Mouse (Mus musculus) monocyte, adult 2 months (primary cell): Measurements from ENCODE around the gene Galc.

Experiments used
- DNase-seq, 2 experiments: peaks; one replicate each; pipeline ENCODE4 v3.0.0; 2022; ENCODE audit warnings: low spot score in 2 of 2, low read depth in 1 of 2

Gene Galc

DNA sequence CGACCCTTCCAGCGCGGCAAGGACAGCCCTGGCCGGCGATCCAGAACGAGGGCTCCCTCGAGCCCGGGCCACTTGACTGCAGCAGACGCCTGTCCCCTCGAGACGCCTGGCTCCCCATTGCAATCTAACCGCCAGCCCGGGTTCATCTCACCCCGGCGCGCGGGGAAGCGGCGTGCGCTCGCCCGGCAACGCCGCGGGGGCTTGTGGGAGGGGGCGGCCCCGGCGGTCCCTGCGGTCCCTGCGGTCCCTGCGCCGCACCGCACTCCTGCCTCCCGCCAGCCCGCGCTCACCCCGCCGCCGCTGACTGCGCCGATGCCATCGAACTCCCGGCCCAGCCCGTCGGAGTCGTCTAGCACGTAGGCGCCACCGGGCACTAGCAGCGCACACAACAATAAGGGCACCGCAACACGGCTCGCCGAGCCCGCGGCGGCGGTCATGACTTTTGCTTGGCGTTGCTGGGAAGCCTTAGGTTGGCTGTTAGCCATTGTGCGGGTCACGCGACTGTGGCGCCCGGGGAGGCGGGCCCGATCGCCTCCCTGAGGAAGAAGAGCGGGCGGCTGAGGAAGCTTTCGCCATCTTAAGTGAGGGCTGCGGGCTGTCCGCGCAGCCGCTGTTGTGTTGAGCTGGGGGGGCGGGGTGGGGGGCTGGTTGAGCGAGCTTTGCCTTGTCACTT, at the start of gene Galc:
Galc (minus strand) TSS at position 615 of the 673 bp plus-strand sequence.
- peak; percentile 38 to 75 for DNase-seq

DNA sequence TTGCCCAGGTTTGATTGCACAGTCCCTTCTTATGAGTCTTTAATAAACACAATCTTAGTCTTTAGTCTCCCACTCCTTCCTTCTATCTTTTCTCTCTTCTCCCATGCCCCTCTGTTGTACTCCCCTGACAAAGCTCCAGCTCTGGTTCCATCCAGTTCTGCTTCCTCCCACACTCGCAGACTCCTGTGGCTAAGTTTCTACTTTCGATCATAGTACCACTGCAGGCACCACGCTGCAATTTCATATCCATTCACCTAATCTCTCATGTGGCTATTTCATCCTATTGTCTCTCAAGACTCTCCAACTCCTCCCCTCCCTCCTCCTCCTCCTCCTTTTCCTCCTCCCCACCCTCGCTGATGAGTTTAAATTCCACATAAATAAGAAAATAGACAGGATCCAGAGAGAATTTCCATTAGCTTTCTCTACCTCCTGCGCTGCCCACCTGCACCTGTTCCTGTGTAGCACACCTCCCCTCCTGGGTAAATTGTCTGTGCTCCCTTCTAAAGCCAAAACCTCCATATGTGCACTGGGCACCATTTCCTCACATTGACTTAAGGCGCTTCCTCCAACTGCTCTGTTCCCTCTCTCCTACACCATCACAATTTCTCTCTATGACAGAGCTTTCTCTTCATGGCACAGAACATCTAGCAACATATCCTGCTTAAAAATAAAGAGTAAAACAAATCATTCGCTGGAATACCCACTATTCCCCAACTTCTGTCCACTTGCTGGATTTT, 48.1 kb upstream of the Galc start:
- DNase-seq = no peak

DNA sequence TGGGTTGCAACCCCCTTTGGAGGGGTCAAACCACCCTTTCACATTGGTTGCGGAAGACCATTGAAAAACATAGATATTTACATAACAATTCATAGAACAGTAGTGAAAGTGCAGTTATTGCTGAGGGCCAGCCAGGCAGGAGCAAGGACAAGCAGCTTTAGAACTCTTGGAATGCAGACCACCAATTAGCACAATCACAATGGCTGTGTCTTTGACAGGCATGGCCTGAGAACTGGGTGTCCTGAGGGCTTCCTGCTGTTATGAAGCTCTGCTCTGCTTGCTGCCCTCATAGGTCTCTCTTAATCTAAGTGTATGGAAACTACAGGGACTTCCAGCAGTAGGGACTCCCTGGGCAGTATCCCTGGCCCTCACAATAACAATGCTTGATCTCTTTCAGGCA, 43.8 kb upstream of the Galc start:
- DNase-seq = no peak

DNA sequence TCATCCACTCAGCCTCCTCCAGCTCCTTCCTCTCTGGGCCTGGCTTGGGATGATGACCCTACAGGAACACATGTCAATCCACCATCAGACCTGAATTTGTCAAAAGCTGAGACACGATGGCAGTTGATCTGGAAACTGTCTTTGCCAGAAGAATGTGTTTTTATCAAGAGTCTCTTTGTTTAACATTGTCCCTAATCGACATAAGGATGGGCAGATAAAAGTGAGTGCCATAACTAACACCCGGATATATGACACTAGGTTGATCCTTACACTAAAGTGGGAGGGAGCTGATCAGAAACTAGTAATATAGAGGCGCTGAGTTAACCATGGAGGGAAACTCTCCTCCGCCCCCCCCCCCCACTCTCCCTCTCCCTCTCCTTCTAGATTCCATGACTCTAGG, 42.7 kb upstream of the Galc start:
- DNase-seq = no peak

DNA sequence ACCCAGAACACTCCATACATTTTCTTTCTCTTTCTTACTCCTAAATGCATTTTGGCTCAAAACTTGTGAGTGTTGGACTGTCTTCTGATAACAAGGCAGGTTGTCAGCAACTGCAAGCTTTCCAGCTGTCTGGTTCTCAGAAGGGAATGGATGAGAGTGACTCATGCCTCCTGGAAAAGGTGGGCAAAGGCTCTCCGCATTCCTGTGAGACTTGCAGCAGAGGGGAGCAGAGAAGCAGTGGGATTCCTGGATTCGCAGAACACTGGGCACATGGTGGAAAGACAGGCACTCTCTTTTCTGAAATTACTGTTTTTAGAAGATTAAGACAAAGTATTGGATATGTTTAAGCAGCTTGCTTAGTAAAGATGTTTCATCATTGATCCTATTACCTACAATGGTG, 35.0 kb upstream of the Galc start:
- DNase-seq = no peak

DNA sequence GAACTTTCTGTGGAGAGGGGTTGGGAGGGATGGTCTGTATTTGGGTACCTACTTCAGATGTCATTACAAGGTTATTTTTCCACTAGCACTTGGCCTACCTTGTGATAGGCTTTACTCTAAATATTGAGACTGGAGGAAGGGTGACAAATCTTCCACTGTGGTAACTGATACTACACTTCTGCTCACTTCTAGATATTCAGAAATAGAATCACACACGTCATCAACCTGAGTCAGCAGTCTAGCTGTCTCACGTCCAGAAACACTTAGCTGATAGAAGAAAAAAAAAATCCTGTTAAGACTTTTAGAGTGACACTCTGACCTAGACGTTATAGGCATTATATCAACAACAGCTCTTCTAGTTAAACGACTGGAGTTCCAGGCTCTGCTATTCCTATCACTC, 33.0 kb upstream of the Galc start:
- DNase-seq = no peak

DNA sequence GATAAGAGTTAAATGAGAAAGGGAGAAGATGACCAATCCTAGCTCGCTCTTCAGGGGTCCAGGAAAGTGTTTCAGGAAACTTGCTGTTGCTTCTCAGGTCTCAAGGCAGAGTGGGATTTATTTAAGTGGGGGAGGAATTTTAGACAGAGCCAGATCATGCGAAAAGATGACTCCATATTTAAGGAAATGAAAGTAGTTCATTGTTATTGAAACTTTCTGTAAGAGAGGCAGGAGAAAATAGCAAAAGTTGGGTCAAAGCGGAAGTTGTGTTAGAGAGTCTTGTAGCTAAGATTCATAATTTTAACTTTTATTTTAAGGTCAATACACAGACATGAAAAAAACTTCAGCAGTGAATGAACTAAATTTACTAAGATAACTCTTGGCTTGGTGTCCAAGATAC, 31.2 kb upstream of the Galc start:
- DNase-seq = no peak

DNA sequence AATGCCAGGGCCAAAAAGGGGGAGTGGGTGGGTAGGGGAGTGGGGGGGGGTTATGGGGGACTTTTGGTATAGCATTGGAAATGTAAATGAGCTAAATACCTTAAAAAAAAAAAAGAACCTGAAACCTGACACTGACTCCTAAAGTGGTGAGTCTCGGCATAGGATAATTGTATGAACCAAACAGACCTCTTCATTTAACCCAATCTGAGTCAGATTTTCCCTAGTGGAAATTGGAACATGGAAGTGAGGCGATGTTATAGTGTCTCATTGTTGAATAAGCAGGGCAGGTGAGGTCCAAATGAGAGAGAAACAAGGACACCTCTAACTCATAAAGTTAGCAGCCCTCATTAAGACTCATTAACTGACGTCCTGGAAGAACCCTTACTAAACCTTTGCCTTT, 25.2 kb upstream of the Galc start:
- DNase-seq = no peak

DNA sequence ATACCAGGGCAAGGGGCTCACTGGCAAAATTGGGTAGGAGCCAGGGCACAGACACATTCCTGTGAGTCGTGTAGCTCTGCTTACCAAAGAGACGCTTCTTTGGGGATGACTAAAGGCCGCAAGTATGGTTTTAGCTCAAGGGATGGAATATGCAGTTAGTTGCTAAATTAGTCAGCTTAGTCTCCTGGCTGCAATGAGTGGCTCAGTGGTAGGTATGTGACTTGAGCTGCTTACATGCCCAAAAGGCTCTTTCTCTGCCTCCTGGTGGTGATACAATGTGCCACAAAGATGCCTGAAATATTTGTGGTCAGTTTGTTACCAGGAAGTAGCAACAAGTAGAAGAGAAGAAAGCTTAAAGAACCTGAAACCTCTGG, 24.2 kb upstream of the Galc start:
- DNase-seq = no peak

DNA sequence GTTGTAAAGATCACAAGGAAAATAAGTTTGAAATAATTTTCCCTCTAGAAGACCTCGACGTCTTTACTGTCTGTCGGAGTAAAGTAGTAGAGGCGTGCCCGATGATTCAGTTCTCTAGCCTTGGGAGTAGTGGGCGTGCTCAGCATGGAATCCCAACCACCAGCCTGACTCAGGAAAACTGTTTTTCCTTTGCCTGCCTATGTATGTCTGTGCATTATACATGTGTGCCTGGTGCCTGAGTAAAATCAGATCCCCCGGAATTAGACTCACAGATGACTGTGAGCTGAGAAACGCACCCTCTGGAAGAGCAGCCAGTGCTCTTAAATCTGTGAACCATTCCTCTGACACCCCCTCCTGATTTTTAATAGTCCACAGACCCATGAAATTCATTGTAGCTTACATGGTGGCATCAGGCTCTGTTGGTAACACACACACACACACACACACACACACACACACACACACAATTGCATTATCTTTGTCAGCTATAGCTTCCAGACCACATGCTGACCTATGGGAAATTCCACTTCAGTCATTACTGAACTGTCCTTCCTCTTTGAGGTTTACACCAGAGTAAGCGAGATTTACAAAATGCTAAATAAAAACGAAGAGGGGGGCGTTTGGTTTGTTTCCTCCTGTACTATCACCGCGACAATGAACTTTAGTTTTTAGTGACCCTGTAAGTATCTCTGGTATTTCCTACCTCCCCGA, 23.7 kb upstream of the Galc start:
- no peak for DNase-seq

DNA sequence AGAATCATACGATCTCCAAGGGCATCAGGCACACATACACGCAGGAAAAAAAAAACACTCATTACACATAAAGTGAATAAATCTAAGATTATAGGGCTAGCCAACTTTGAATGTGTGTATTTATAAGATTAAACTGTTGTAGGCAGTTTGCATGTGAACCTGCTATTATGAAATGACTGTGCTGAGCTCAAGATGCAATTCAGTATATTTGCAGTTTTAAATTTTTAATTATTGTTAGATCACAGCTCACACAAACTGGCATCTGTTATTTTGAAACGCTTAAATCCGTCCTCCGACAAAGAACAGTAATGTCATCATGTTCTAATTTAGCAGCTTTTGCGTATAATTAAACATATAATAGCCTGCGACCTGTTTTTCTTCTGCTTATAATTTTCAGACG, 21.7 kb upstream of the Galc start:
- DNase-seq = no peak

DNA sequence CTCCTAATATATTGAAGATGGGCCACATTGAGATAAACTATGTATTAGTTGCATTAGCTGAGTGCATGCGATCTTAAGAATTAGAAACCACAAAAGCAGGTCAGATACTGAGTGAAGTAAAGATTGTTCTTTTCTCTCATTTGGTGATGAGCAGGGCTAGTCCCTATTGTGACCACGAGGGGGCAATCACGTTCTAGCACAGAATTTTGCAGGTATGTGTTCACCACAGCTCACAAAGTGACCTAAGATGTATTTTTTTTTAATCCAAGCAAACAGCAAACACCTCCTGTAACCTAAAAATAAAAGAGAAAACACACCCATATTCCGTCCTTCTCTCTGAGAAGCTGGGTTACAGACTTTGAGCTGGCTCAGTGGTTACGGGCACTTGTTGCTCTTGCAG, 21.3 kb upstream of the Galc start:
- no peak for DNase-seq

DNA sequence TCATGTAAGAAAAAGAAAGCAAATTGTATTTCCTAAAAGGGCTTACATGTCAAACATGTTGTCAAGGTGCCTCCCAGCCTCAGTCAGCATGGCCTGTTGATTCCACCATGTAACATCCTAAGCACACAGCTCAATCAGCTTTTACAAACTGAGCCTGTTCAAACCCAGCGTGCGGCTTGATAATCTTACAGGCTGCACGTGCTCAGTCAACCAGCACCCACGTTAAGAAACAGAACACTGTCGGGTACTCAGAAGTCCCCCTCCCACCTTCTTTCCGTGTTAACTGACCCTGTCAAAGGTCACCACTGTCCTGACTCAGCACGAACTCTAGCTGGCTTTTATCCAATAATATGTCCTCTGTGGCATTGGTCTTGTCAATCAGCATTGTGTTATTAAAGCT, 13.2 kb upstream of the Galc start:
- no peak for DNase-seq

DNA sequence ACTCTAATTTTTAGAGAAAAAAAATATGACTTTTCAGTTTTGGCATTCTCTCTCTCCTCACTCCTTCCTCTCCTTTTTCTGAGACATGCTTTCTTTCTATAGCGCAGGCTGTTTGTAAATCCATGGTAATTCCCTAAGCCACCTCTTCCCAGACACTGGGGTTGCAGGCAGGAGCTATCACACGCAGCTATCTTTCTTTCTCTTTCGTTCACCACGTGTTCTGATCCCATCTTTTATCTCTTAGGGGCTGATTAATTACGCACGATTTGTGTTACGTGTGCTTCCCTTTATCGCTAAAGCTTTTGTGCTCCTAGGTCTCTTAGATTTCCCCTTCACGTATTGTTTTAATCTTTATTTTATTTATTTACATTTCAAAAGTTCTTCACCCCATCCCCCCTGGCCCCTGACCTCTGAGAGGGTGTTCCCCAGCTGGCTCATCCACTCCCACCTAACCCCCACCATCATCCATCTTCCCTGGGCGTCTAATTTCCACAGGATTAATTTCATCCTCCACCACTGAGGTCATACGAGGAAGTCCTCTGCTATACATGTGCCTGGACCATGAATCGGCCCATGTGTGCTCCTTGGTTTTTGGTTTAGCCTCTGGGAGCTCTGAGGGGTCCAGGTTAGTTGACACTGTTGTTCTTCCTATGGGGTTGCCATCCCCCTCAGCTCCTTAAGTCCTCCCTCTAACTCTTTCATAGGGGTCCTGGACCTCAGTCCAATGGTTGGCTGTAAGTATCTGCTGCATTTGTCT, 11.7 kb upstream of the Galc start:
- no peak for DNase-seq

DNA sequence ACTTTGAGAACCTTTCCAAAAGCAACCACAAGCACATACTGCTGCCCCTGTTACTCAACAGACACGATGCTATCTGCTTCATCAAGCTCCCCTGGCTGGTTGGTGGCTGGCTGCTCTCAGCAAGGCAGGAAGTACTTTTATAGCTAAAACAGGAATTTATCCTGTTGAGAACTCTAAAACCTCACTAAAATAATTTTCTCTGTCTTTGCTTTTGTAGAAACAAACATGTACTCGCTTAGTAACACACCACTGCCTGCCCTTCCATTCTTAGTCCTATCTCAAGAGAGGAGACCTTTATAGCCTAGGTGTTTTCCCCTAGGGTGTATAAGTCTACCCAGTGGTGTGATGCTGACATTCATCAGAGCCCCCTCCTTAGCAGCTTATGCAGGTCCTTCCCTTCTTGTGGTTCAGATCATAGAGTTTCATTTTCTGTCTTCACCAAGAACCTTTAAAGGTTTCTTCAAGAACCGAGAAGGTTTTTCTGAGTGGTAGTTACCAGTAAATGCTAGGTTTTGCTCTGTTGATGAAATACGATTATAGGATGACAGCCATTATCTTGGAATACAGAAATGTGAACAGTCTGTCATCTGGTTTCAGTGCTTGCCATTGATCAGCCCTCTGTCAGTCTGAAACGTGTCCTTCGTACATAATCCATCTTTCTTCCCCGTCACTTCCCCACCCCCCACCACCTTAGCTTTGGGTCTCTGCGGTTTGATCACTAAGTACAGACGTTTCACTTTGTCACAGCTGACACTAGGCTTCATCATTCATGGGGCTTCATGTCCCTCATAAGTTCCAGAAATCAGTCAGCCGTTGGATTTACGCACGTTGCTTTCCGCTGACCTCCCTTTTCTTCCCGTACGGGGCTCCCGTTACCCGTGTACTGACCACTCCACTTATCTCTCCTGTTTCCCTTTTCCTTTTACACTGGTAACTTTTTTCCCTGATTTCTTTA, 10.8 kb upstream of the Galc start:
- DNase-seq = no peak

DNA sequence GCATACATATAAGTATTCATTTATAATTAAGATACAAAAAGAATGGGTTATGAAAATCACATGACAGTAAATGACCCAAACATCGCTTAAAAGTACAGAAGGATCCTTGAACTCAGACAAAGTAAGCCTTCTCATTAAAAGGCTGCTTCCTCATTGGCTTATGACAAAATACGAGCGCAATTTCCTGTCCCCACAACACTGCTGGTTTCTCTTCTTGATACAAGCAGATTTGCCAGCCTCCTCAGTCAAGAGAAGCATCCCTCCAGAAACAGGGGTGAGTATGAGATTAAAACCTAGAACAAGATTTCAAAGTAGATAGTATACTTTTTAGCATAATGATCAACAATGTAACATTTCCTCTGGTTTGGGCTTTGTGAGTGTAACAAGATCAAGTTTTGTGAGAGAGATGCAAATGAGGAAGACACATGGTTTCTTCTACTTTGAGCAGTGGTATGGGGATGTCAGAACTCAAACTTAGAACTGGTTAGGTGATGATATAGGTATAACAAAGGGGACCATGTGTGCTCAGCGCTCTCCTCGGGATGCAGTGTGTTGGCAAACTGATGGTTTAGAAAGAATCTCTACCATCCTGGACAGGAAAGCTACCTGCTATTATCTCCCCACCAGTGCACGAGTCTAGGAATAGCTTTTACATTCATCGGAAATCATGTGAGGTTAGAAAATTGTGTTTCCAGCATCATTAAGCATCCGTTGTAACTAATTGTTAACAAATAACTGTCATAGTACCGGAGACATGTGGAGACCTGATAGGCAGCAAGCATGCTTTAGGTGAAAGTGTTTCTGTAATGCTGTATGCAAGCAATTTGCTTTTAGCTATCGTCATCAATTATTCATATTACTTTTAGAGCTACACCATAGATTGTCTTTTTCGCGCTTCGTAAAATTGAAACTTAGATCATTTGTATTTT, 9.4 kb upstream of the Galc start, which contains the start of gene Gpr65:
Gpr65 (plus strand) TSS at position 195 of the 929 bp plus-strand sequence.
- DNase-seq = no peak

DNA sequence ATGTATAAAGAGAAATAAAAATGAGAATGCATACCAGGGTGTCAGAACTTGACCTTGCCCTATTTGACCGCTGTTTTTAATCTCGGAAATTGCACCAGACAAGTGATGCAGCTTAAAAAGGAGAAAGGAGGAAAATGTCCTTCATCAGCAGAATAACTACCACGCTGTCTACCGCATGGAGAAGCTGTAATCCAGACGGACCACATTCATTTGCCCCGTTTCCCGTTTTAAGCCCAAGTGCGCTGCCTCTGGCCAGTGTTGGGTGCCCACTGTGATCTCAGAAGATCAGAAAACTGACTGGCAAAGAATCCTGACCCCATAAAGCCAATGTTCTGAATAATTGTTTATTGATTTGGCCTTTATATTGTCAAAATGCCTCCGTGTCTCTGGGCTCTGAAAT, 6.4 kb upstream of the Galc start:
- no peak for DNase-seq

DNA sequence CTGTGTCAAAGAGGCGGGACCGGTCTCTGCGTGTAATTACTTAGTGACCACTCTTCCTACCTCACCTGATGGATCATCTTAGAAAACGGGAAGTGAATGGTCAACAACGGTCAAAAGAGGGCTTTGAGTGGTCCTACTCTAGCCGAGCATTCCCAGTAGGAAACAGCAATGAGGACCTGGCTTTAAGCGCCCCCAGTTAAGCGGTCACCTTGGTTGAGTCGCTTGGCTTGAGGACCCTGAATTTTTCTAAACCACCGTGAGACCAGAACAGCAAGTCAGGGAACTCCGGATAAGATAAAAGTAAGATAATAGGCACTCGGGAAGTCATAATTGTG, 226 bp upstream of the Galc start:
- DNase-seq = no peak

DNA sequence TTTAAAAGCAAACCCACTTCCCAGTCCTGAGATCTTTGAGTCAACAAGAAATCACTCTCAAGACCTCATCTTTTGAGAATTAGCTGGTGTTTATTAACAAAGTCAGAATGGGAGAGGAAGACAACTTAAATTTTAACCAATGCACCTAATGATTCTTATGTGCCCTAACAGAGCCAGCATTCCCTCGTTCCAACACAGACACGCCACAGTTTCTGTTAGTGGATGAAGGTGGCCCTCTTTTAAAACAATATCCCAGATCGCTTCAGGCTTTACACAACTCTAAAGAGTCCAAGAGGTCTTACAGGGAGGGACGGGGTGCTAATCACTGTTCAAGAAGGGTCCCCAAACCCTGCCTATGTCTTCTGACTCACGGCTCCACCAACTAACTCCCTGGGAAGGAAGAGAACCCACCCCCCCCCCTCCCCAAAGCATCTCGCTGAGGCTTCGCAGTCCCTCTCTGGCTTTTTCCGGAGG, 851 bp downstream of the Galc start:
- no peak for DNase-seq
